Mouse (Mus musculus) embryo, embryonic 11 days (tissue): ENCODE data around the gene Prr5.

Experiments used
- DNase-seq: peaks from one replicate; pipeline ENCODE4 v3.0.0-alpha.2; 2015

Gene Prr5

DNA sequence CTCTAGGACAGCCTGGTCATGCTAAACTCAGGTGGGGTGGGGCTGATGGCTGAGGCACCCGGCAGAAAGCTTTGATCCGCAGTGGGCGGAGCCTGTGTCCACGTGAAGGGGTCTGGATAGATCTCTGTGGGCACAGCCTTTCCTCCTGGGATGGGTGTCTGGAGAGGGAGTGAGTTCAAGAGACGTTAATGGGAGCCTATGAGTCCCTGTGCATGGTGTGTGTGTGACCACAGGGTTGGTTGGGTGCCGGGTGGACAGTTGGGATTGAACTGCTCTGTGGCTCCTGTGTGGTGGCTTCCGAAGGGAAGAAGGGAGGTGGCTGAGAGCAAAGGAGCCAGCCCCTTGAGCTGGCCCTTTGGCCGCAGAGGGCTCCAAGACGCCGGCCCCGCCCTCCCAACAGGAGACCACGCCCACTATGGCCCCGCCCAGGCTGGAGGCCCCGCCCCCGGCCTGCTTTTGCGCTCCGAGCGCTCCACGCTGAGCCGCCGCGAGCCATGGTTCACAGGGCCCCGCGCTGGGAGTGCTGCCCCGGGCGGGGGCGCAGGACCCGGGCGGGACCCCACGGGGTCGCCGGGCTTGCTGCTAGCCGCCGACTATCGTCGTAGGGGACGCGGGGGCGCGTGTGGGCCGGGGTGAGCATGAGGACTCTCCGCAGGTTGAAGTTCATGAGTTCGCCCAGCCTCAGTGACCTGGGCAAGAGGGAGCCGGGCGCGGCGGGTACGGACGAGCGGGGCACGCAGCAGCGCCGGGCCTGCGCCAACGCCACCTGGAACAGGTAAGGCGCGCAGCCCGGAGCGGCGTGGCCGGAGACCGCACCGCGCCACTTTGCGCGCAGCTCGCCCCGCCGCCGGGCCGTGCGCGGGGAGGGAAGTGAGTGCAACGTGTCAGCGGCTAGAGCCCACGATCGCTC lies 11.4 kb downstream of the Prr5 start:
- DNase-seq: peak; percentile 90

DNA sequence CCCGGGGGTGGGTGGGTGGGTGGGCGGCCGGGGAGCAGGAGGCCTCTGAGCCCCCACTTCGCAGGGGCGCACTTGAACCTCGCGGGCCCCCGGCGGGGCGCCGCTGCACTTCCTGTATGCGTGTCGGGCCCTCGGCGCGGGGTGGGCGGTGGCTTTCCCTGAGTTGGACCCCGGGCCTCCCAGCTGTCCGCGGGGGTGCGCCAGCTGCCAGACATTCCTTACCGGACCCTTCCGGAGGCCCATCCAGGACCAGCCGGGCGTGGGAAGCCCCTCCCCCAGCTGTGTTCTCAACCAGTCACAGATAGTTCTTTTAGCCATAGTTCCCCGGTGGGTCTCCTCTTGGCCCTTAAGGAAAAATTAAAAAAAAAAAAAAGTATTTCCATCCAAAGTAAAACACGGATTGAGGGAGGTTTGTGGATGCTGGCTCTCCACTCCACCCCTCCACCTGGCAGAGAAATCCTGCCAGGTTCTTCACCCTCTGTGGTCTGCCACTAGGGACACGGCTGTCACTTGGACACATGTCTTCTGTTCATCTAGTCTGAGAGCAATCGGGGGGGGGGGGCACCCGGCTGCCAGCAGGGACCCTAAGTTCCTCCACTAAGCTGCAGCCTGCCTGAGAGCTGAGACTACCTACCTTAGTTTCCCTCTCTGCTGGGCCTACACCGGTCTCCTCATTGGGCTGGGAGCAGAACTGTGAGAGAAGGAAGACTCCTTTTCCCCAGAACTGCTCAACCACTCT lies 12.2 kb downstream of the Prr5 start:
- DNase-seq: peak; percentile 83

DNA sequence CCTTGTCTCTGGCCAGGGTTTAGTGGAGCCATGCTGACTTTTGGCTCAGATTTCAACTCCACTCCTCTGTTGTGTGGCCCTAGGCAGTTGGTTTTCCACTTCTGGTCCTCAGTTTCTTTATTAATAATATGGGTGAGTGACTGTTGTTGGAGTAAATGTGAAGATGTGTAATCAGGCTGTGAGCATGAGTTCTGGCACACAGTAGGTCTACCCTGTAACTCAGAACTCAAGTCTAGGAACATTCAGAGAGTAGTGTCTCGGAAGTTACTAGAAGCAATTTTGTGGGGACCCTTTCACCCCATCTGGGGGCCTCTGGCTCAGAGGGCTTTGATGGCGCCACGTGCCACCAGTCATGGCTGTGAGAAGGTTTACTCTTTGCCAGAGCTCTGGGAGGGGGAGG lies 12.8 kb downstream of the Prr5 start:
- DNase-seq: no peak

DNA sequence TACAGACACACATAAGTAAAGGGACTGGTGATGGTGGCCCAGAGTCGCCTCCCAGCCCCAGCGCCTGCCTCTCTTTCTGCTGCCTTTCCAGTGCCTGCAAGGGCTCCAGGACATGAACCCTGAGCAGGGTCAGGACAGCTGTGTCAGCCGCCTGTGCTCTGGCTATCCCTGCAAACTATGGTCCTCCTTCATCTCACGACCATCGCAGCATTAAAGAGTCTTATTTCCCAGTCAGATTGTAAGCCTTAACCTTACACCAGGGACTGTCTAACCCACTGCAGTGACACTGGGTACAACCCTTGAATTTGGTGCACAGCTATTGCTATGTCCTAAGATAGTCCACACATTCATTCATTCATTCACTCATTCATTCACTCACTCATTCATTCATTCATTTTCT lies 13.4 kb downstream of the Prr5 start:
- DNase-seq: no peak

DNA sequence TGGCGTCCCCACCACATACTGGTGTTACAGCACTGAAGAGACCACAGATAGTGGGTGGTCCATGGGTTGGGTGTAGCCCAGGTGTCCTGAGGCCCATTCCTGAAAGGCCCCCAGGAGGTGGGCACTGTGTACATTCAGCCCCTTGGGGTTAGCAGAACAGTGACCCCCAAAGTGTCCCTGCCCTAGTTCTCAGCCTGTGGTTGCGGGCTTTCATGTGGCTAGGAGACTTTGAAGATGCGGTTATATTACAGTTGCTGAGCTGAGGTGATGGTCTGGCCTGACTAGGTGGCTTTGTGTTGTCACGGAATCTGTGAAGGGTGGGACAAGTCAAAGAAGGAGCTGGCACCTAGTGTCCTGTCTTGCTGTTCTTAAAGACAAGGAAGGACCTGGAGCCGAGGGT lies 15.1 kb downstream of the Prr5 start:
- DNase-seq: no peak

DNA sequence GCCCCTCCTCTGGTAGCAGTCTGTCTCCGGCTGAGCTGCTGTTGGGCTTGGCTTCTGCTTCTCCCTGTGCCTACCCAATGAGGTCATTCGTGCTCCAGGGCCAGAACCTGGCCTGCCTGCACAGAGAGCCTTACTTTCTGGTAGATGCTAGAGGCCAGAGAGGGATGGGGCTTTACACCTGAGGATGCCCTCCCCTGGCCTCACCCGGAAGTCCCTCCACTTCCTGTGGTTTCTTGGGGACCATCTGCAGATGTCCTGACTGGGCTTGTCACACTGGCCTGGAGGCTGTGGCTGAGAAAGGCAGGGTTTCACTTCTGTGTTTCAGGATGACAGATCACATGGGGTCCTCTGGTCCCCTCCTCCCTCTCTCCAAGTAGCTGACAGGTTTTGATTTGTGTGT lies 16.0 kb downstream of the Prr5 start:
- DNase-seq: no peak

DNA sequence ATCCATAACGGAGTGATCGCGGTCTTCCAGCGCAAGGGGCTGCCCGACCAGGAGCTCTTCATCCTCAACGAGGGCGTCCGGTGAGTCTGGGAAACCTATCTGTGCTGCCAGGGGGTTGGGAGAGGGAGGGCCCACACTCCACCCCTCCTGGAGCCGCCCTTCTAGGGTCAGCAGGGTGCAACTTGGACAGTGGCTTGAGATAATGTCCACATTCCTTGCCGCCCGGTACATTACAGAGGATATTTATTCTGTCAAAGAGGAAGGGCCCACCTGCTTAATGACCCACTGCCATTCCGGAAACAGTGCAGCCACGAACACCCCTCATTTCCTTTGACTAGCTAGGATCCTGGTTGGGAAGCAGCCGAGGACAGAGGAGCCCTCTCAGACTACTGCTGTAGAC lies 18.5 kb downstream of the Prr5 start:
- no peak for DNase-seq

DNA sequence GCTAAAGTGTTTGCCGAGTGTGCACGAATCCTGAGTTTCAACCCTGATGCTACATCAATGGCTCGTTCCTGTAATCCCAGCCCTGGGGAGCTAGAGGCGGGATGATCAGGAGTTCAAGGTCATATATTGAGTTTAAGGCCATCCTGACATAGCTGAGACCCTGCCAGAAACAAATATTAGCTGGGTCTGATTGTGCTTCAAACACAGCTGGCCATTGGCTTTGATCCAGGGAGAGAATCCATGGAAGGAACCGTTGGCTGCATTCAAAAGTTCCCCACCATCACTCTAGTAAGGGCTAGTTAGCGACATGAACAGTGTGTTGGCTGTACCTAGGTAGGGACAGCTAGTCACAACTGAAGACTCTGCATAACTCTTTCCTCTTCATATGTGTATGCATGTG lies 19.9 kb downstream of the Prr5 start:
- DNase-seq: no peak

DNA sequence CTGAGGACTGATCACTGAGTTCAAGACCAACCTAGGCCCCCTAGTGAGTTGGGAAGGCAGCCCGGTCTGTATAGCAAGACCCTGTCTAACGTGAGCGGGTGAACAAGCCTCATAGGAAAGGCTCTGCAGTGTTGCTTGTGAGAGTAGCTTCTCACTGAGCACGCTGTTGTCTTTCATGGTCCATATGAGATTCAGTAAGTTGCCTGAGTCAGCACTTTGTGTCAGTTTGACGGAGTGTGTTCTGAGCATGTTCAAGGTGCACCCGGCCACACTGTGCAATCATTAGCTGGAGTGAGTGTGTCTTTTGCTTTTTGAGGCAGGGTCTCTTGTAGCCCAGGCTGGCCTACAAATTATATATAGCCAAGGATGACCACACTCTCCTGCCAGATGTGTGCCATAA lies 22.1 kb downstream of the Prr5 start:
- DNase-seq: no peak

DNA sequence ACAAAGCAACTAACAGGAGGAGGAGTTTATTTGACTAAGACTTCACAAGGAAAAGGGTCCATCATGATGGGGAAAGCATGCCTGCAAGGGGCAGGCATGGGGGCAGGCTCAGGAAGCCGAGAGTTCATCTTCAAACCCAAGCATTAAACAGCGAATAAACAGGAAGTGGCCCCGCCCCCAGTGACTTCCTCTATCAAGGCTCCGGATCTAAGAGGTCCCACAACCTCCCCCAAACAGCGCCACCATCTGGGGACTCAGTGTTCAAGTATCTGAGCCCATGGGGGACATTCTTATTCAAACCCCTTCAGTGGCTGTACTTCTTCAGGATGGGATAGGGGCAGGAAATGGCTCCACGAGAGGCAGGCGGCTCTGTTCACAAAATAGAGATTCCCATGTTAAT lies 23.2 kb downstream of the Prr5 start:
- DNase-seq: no peak

DNA sequence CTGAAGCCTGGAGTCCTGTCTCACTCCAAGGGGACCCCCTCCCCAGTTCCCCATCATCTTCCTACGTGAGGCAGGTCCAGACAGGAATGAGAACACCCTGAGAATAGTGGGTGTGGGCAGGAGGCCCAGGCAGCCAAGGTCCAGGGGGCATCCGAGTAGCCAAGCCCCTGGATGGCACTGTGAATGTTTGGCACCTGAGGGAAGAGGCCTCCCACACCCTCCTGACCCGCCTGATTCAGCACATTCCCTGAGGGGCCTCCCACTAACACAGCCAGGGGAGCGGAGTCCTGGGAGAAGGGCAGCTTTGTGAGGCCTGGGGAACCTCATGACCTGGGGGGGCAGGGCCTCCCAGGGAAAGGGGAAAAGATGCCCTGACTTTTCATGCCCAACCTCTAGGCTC lies 26.6 kb downstream of the Prr5 start:
- no peak for DNase-seq

DNA sequence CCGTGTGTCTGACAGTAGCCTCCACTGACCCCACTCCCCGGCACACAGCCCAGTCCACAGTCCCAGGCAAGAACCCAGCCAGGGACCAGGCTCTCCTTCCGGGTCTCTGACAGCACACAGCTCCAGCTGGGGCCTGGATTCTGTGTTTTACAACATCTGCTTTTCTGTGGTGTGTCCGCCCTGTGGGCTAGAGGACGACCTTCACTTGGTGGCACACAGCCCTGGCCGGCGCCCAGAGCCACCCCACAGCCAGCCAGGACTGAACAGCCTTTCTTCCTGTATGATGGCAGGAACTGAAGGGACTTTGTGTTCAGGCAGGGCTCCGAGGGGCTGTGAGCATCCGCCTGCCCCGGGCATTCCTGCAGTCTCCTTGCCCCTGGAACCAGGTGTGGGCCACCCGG lies 28.2 kb downstream of the Prr5 start:
- DNase-seq: no peak

DNA sequence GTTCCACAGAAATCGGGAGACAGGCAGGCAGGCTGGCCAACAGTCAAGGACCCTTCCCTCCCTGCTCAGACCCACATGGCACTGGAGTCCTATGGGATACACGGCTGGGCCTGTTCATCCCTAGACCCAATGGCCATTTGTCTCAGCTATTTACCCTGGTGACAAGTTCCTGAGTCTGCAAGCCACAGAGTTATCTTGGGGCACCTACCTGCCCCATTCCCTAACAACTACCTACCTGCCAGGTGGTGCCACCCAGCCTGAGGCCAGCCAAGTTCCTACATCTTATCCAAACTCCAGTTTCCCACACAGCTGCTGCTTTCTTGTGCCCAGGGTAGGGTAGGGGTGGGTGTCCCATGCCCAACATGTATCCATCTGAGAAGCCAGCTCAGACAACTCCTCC lies 28.8 kb downstream of the Prr5 start:
- no peak for DNase-seq

DNA sequence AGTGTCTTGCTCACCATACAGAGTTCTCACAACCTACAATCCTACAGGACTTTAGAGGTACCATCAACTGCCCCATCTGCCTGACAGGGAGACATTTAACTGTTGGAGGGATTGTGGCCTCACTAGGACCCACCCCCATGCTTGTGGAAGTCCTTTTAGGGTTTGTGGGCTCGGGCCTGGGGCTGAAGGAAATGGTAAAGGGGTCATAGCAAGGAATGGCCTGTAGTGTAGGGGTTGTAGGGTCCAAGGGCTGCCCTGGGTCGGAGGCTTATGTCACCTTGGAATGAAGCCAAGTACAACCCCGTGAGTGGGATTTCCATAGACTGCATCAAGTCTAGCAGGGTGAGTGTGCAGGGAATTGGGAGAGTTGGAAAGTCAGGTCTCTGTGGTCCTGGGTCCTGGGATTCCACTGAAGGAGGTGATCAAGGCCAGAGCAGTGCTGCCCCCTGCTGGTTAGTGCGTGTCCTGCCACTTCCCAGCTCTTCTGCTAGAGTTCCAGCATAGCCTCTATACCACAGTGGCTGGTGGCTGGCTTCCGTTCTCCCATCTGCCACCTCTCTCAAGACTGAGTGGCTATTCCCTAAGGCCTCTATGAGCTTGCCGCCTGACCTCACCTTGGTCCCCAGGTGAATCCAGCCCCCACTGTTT lies 30.9 kb downstream of the Prr5 start:
- DNase-seq: peak; percentile 76

DNA sequence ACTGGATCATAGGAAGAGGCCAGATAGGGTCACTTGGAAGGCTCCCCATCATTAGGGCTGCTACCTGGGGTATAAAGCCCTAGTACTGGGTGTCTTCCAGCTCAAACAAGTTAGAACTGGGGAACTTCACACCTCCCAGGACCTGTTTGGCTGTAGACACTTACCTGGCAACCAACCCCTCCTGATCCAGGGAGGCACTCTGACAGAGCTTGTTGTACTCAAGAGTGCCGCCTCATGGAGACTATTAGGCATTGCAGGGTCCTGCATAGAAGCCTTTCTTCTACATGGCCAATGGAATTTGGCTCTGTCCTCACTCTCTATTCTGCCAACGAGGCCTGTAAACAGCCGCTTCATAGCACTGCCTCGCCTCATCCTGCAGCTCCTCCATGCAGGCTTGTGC lies 32.5 kb downstream of the Prr5 start:
- peak; percentile 70 for DNase-seq

DNA sequence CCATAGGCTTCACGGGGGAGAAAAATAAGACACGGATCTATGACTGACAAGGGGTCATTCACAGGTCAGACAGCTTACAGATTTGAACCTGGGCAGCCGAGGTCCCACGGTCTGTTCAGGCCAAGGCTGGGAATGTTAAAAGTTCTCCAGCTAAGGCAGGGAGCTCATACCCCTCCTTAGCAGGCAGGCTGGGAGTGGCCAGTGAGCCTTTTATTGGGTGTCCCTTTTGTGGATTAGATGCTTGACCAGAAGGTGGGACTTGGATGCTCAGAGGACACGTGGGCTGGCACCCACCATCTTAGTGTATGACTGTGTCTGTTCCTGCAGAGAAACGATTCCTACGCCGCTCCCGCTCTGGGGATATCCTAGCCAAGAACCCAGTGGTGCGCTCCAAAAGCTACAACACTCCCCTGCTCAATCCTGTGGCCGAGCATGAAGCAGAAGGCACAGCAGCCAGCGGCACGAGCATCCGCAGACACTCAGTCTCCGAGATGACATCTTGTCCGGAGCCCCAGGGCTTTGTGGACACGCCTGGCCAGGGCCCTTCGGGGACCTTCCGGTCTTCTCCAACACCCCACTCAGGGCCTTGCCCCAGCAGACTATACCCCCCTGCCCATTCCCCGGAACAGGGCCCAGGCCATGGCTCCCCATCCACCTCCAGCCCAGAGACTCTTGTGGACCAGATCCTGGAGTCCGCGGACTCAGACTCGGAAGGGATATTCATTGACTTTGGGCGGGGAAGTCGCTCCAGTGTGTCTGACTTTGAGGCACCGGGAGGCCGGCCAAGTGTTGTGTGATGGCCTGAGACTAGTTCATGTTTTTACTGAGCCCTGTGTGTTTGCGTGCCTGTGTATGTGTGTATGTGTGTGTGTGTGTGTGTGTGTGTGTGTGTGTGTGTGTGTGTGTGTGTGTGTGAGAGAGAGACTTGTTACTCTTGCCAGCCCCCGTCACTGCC lies 33.2 kb downstream of the Prr5 start:
- DNase-seq: no peak

DNA sequence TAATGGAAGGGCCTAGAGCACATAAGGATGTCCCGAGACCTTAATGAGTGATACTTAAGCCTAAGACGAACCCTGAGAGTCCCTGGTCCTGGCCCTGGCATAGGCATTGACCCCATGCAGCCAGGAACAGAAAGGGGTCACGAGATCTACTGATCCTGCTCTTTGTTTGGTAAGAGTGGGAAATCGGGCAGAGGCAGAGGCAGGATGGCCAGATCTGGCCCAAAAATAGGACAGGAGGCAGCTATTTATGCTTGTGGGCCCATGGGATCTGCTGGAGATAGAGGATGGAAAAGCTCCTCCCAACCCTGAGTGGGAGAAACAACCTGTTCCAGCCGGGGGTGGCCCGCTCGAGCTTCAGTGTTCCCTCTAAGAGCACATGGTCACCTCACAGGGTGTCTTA lies 34.6 kb downstream of the Prr5 start:
- DNase-seq: no peak

DNA sequence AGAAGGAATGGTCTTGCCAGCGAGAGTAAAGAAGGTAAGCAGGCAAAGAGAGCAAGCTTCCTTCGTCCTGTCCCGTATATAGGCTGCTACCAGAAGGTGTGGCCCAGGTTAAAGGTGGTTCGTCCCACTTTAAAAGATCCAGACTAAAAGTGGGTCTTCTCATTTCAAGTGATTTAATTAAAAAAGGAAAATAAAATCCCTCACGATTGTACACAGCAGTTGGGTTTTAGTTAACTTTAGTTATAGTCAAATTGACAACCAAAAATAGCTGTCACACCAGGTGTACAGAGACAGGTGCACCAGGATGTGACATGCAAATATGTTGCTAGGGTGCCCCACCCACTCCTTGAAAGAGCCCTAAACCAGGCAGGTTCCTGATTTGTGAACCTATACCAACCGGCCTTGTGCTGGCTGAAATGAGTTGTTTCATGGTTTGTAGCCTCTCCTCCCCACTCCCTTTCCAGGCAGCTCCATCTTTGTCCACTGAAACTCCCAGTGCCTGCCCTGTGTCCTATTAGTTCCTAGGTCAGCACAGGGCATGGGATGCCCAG lies 36.0 kb downstream of the Prr5 start:
- no peak for DNase-seq

DNA sequence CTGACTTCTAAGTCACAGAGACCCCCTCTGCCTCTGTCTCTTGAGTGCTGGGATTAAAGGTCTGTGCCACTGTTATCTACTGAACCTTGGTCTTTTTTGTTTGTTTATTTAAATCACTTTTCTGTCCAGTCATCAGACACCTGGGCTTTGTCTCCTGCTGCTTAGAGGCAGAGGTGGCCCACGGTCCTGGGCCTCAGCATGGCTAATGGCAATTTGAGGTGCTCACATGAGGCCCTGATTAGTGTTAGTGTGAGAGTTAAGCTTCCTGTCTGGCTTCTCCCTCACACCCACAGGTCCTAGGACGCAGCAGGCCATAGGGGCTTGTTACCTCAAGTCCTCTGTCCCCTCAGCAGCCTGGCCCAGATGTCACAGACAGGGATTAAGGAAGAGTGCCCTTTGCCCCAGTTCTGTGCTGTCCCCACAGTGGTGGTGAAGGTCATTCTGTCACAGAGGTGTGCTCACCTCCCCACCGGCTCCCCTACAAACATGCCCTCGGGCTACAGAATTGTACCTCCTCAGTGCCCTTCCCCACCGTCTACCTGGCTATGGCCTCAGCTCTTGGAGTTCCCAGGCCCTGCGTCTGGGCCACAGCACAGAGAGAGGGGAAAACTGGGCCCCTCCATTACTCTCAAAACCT lies 37.7 kb downstream of the Prr5 start:
- no peak for DNase-seq

DNA sequence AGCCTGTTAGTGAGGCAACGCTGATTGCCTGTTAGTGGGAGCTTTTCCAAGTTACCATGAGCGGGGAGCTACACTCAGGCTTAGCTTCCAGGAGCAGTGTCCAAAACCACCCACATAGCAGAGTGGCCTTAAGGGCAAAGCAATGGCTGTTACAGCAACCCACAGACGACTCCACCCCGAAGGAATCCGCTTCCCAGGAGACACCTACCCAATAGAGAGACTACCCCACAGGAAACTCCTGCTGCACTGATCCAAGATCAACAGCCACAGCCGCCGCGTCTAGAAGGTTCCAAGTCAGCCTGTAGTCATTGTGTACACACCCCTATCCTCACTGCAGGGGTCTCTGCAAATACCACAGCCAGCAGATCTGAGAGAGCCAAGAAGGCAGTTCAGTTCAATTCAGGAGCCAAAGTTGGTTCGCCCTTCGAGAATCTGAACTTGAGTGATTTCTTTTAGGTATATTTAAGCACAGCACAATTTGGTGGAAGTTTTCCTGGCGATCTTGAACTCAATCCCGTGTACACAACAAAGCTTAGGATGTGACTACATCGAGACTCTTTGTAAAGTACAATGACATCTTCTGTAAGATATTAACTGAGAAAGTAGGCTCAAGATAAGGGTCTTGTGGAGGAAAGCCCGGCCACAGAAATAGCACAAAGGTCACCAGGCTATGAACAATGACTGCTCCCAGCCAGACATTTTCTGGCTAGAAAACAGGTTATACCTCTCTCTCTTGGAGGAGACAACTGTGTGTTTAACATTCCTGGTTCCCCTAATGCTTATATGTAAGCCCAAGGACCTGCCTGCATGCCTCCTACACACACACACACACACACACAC lies 43.4 kb downstream of the Prr5 start:
- DNase-seq: no peak

DNA sequence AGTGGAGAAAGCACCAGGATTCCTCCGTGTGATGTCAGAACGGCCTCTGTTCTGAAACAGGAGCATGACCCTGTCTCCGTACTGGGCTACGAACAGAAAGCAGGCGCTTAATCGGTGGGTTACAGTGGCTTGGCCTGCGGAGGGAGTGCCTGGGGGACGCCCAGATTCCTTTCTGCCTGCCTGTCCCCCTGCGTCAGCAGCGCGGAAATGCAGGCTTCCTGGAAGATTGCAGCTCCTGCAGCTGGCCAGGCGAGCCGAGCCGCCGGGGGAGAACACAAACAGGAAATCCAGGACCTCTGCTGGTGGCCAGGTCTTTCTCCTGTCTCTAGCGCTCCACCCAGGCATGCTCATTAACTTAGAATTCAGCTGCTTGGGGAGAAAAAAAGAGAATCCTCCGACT lies 45.3 kb downstream of the Prr5 start:
- DNase-seq: peak; percentile 89
